Mouse (Mus musculus) MEL (cell line): Measurements from ENCODE around the gene Cep112. TPM values are rescaled to one million over a fixed set of nuclear protein-coding genes. Genes with fewer than 3 reads are reported as not detected.

Source experiments
- DNase-seq: peaks from one replicate; pipeline ENCODE4 v3.0.0; 2011; ENCODE audit warnings: low read depth, low spot score
- H3K27ac ChIP-seq: 2 replicates; pipeline ENCODE4 v1.5.1; 2012; ENCODE audit warnings: low read depth, mild to moderate bottlenecking, control low read depth, low read length, moderate library complexity; ENCODE audit not compliant: control insufficient read depth
- H3K27me3 ChIP-seq, 2 experiments: fragments of 150-350 bp in 1 of 2; sonication (generic) in 1 of 2; 2 replicates each; pipeline ENCODE4 v1.6.1; 2012; ENCODE audit warnings: low read length in 2 of 2, mild to moderate bottlenecking in 2 of 2, improper control_type of control experiment in 1 of 2, moderate library complexity in 1 of 2; ENCODE audit not compliant: insufficient read depth in 2 of 2, control insufficient read depth in 1 of 2
- H3K36me3 ChIP-seq, 2 experiments: 2 replicates each; pipeline ENCODE4 v1.6.1; 2012 to 2014; ENCODE audit warnings: low read length in 2 of 2, improper control_type of control experiment in 1 of 2, inconsistent platforms in 1 of 2, mild to moderate bottlenecking in 1 of 2; ENCODE audit not compliant: insufficient read depth in 2 of 2, control insufficient read depth in 1 of 2
- H3K4me1 ChIP-seq, 2 experiments: fragments of 150-350 bp in 1 of 2; sonication (generic) in 1 of 2; 2 replicates each; pipeline ENCODE4 v1.6.1; 2012; ENCODE audit warnings: low read length in 2 of 2, improper control_type of control experiment in 1 of 2, mild to moderate bottlenecking in 1 of 2; ENCODE audit not compliant: insufficient read depth in 2 of 2, control insufficient read depth in 1 of 2
- H3K4me3 ChIP-seq, 2 experiments: fragments of 150-350 bp in 1 of 2; sonication (generic) in 1 of 2; 2 replicates each; pipeline ENCODE4 v1.5.1; 2012; ENCODE audit warnings: low read depth in 2 of 2, low read length in 2 of 2, mild to moderate bottlenecking in 2 of 2, moderate library complexity in 2 of 2, control low read depth in 1 of 2, improper control_type of control experiment in 1 of 2; ENCODE audit not compliant: control insufficient read depth in 1 of 2, insufficient read depth in 1 of 2
- H3K79me2 ChIP-seq: 2 replicates; pipeline ENCODE4 v1.6.1; 2012; ENCODE audit warnings: mild to moderate bottlenecking, low read length, moderate library complexity; ENCODE audit not compliant: control insufficient read depth, poor library complexity, insufficient read depth
- H3K9ac ChIP-seq: 2 replicates; pipeline ENCODE4 v1.6.1; 2012; ENCODE audit warnings: low read depth, mild to moderate bottlenecking, control low read depth, low read length, moderate library complexity; ENCODE audit not compliant: control insufficient read depth, poor library complexity, severe bottlenecking
- H3K9me3 ChIP-seq: fragments of 150-350 bp; sonication (generic); replicated peaks from 2 replicates; pipeline ENCODE4 v1.6.1; 2012; ENCODE audit warnings: mild to moderate bottlenecking, low read length, improper control_type of control experiment, moderate library complexity; ENCODE audit not compliant: insufficient read depth
- BHLHE40 ChIP-seq: IDR thresholded peaks from 2 replicates; pipeline ENCODE4 v1.6.1; 2012; ENCODE audit warnings: low read depth, mild to moderate bottlenecking, inconsistent platforms, low read length, improper control_type of control experiment, borderline replicate concordance
- E2F4 ChIP-seq: IDR thresholded peaks from 2 replicates; pipeline ENCODE4 v1.6.1; 2011; ENCODE audit warnings: low read depth, low read length, improper control_type of control experiment, borderline replicate concordance
- ELF1 ChIP-seq: IDR thresholded peaks from 2 replicates; pipeline ENCODE4 v1.6.1; 2014; ENCODE audit warnings: low read depth, mild to moderate bottlenecking, inconsistent platforms, low read length, improper control_type of control experiment, moderate library complexity
- MAZ ChIP-seq: IDR thresholded peaks from 2 replicates; pipeline ENCODE4 v1.6.1; 2012; ENCODE audit warnings: low read depth, mild to moderate bottlenecking, inconsistent platforms, low read length, improper control_type of control experiment
- MXI1 ChIP-seq: IDR thresholded peaks from 2 replicates; pipeline ENCODE4 v1.6.1; 2011; ENCODE audit warnings: mild to moderate bottlenecking, low read depth, low read length, improper control_type of control experiment
- MYC ChIP-seq: IDR thresholded peaks from 2 replicates; pipeline ENCODE4 v1.6.1; 2011; ENCODE audit warnings: low read depth, mild to moderate bottlenecking, low read length, improper control_type of control experiment, moderate library complexity
- POLR2AphosphoS5 ChIP-seq: IDR thresholded peaks from 2 replicates; pipeline ENCODE4 v1.6.1; 2012; ENCODE audit warnings: low read depth, borderline replicate concordance, mild to moderate bottlenecking, inconsistent platforms, low read length, moderate library complexity, mixed read lengths
- SIN3A ChIP-seq: IDR thresholded peaks from 2 replicates; pipeline ENCODE4 v1.6.1; 2012; ENCODE audit warnings: low read length, improper control_type of control experiment, inconsistent platforms
- TCF12 ChIP-seq: IDR thresholded peaks from 2 replicates; pipeline ENCODE4 v1.6.1; 2014; ENCODE audit warnings: low read depth, mild to moderate bottlenecking, inconsistent platforms, low read length, improper control_type of control experiment, moderate library complexity
- UBTF ChIP-seq: IDR thresholded peaks from 2 replicates; pipeline ENCODE4 v1.6.1; 2012; ENCODE audit warnings: low read depth, mild to moderate bottlenecking, inconsistent platforms, low read length, improper control_type of control experiment, moderate library complexity, borderline replicate concordance; ENCODE audit not compliant: insufficient read depth
- USF2 ChIP-seq, 2 experiments: IDR thresholded peaks; 2 replicates each; pipeline ENCODE4 v1.6.1; 2011 to 2012; ENCODE audit warnings: improper control_type of control experiment in 2 of 2, low read length in 2 of 2, borderline replicate concordance in 1 of 2, inconsistent platforms in 1 of 2, low read depth in 1 of 2, mild to moderate bottlenecking in 1 of 2; ENCODE audit not compliant: insufficient read depth in 1 of 2
- ZMIZ1 ChIP-seq: IDR thresholded peaks from 2 replicates; pipeline ENCODE4 v1.6.1; 2012; ENCODE audit warnings: low read depth, mild to moderate bottlenecking, inconsistent platforms, low read length, improper control_type of control experiment, moderate library complexity
- ZNF384 ChIP-seq: IDR thresholded peaks from 2 replicates; pipeline ENCODE4 v1.6.1; 2012; ENCODE audit warnings: low read depth, mild to moderate bottlenecking, inconsistent platforms, low read length, improper control_type of control experiment
- polyA plus RNA-seq, 2 experiments: library from polyadenylated mRNA; stranded (reverse) in 1 of 2; unstranded in 1 of 2; fragments of >175 nt in 1 of 2; fragments of >200 nt in 1 of 2; gene quantifications; 2 replicates each; pipeline versions ENCODE4 v1.2.1 to v1.2.4; 2012; ENCODE audit warnings: low replicate concordance in 2 of 2, low read depth in 1 of 2; ENCODE audit not compliant: insufficient read length in 2 of 2, insufficient read depth in 1 of 2, missing spikeins in 1 of 2
- total RNA-seq: library from RNA; depleted of rRNA; stranded (reverse); fragments of 300-350 nt; gene quantifications from 2 replicates; pipeline ENCODE4 v1.2.3, GENCODE M21; 2012

Cep112 gene
- total and polyA plus RNA-seq, 3 experiments, result 1.3 TPM; not detected in 2

- H3K27me3 ChIP-seq, result no peaks in the 10 kb centered on the region; a peak in 1 of 4 replicates
- DNase-seq, result no peak
- H3K27ac ChIP-seq, result no peak overlapping the region
- no peaks in the 10 kb centered on the region for H3K36me3 ChIP-seq
- H3K4me1 ChIP-seq, result no peaks in the 10 kb centered on the region
- no peak overlapping the region for H3K4me3 ChIP-seq
- H3K9me3 ChIP-seq, result no peaks in the 10 kb centered on the region
- no peak for TF ChIP-seq BHLHE40
- no peak for TF ChIP-seq UBTF
- no peak for TF ChIP-seq ZNF384
- TF ChIP-seq POLR2AphosphoS5, result no peak
- TF ChIP-seq ELF1, result no peak
- no peaks in the 10 kb centered on the region for H3K79me2 ChIP-seq
- H3K9ac ChIP-seq, result no peak overlapping the region
These were observed 102.9 kb downstream of the Cep112 start for GRCm38 (mm10) chr11:108527725-108528363.

- peaks cover 0 to 2% of the 10 kb centered on the region in 2 experiments; a peak in 2 of 4 replicates for H3K27me3 ChIP-seq
- no peaks in the 10 kb centered on the region for H3K9me3 ChIP-seq
- H3K4me1 ChIP-seq, result no peaks in the 10 kb centered on the region
- H3K79me2 ChIP-seq, result no peaks in the 10 kb centered on the region
- H3K36me3 ChIP-seq, result no peaks in the 10 kb centered on the region
- no peak for DNase-seq
- no peak overlapping the region for H3K9ac ChIP-seq
- H3K4me3 ChIP-seq, result no peak overlapping the region
- no peak overlapping the region for H3K27ac ChIP-seq
- TF ChIP-seq ZNF384, result no peak
- TF ChIP-seq USF2 (IDR thresholded peaks at IDR 0.05; ENCODE audit: borderline replicate concordance in 1 of 2, insufficient read depth in 1 of 2, low read depth in 1 of 2, low read length in 2 of 2), result no peak
- TF ChIP-seq ZMIZ1, result no peak
- no peak for TF ChIP-seq TCF12
- TF ChIP-seq MYC, result no peak
- no peak for TF ChIP-seq MXI1
- no peak for TF ChIP-seq E2F4
- no peak for TF ChIP-seq SIN3A
- no peak for TF ChIP-seq MAZ
- no peak for TF ChIP-seq POLR2AphosphoS5
- TF ChIP-seq, all 39 proteins: peak for 0
These were observed 107.9 kb downstream of the Cep112 start for GRCm38 (mm10) chr11:108532901-108533300.
